Comparison of ENCODE assay signal across 8 mouse cellular contexts in the genomic region with DNA sequence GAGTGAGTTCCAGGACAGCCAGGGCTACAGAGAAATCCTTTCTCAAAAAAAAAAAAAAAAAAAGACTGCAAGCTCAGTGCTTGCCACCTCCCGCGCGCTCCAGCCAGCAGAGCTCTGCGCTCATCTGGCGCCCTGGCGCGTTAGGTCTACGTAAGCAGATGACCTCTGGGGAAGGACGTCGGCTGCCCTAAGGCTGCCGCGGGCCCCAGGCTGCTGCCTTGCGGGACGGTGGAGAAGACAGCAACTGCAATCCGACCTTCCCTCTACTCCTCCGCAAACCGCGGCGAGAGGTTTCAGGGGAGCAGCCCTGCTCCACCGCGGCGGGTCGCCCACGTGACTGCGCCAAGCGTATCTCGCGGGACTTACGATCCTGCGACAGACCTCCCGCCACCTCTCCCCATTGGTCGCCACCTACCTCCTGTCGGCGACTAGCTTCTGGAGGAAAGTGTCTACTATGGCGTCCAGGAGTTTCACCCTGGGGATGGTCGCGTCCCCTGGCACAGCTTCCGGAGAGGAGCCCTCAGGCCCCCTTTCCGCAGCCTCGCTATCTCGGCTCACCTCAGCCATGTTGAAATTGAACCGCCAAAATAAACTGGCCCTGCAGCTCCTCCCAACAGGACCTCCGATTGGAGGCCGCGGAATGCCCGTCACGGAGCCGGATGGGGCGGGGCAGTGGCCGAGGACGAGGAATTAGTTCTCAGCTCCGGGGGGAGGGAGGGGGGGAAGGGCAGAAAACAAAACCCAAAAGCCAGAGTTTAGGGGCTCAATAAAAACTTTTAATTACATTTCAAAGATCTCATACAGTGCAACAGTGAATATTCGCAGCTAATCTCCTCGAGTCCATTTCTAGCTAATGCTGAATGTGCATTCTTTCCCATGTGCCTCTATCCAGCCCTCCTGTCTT. TPM values are rescaled to one million over a fixed set of nuclear protein-coding genes. Genes with fewer than 3 reads are reported as not detected.
DNase-seq lines count a peak whose midpoint lies in the region; ATAC-seq lines count a peak whose summit lies in the region.

Gene Pmf1 (minus strand): TSS at position 591 of the 904 bp plus-strand sequence.

- H3K36me3 ChIP-seq in intestine, embryonic 14.5 days (ENCODE audit: control insufficient read depth, insufficient read depth, low read length) = peaks cover 33% of the 10 kb centered on the region

- H3K9ac ChIP-seq in intestine, embryonic 14.5 days (ENCODE audit: low read length) = peak within 1 kb of the TSS; percentile 89

- peak; percentile 86 to 87 for DNase-seq in adrenal gland, adult 18-20 months (ENCODE audit: low spot score in 2 of 2)
- DNase-seq in embryo, embryonic 11 days = peak; percentile 95
- DNase-seq in gastrocnemius, postnatal 25 days = peak; percentile 93
- peak; percentile 96 for DNase-seq in intestine, embryonic 14.5 days (ENCODE audit: low spot score)
- peak; percentile 89 to 93 for DNase-seq in left cerebral cortex, postnatal 14 days (ENCODE audit: low spot score in 2 of 2)
- peak; percentile 94 for DNase-seq in mesoderm, embryonic 11.5 days (ENCODE audit: low read depth, low spot score)
- DNase-seq in right cerebral cortex, postnatal 36 days (ENCODE audit: low spot score in 2 of 2) = peak; percentile 85 to 86
- DNase-seq in yolk sac, embryonic 10.5 days (ENCODE audit: low spot score) = peak; percentile 97

- H3K4me1 ChIP-seq in intestine, embryonic 14.5 days (replicated peaks; ENCODE audit: control insufficient read depth, insufficient read depth, low read length) = peaks cover 22% of the 10 kb centered on the region

- ATAC-seq in intestine, embryonic 14.5 days (replicated peaks; ENCODE audit: low FRiP score, low TSS enrichment, low read depth) = peak; percentile 95

- H3K27me3 ChIP-seq in intestine, embryonic 14.5 days (replicated peaks; ENCODE audit: control insufficient read depth, insufficient read depth, low read length) = no peaks in the 10 kb centered on the region

- no peaks in the 10 kb centered on the region for H3K9me3 ChIP-seq in intestine, embryonic 14.5 days (ENCODE audit: control insufficient read depth, low read length)

- WGBS in intestine, embryonic 14.5 days = under 1% methylated on average over 54 of the region's 54 CpGs

- H3K27ac ChIP-seq in intestine, embryonic 14.5 days (ENCODE audit: low read depth) = peak within 1 kb of the TSS; percentile 94

- peak within 1 kb of the TSS; percentile 76 for H3K4me3 ChIP-seq in intestine, embryonic 14.5 days (ENCODE audit: low read depth, low read length)

- intact Hi-C loops in left cerebral cortex, postnatal 14 days (cut with DNase I) = loop anchor here (5.0 kb wide), 1 partner anchor 117 kb away; no protein-coding TSS in a partner anchor

- H3K4me2 ChIP-seq in intestine, embryonic 14.5 days (ENCODE audit: low read length) = peak within 1 kb of the TSS; percentile 66

RNA-seq across cellular contexts. Expression of gene Pmf1, which starts in this region (rescaled TPM):
- total RNA-seq in adrenal gland, adult 18-20 months (2021) = 10 to 100 TPM; 26.5 to 35.5 TPM
- 10 to 100 TPM; 16.9 to 19.0 TPM for total RNA-seq in gastrocnemius, postnatal 25 days (2021)
- polyA plus RNA-seq in intestine, embryonic 14.5 days (2014; fragmentation: Nextera tagmentation; extraction: Ambion mirVana) = 150 and 154 TPM in 2 replicates
- 1 to 10 TPM; 5.7 to 7.8 TPM for total RNA-seq in left cerebral cortex, postnatal 14 days (2021)

Comparison
In these comparisons a context has a peak if more than half of its experiments do, and no peak if none do; other contexts are left out.
1. Peak in every context shown above with its lines: DNase-seq, ATAC-seq, H3K4me3 ChIP-seq and H3K27ac ChIP-seq.